Mouse (Mus musculus) embryonic fibroblast, embryonic 13.5 days (primary cell): ENCODE results near the gene Crisp2.

Source experiments
- CTCF ChIP-seq: IDR thresholded peaks from 2 replicates; pipeline ENCODE4 v1.5.1; 2011; ENCODE audit warnings: mild to moderate bottlenecking, control low read depth, low read length, moderate library complexity, borderline replicate concordance; ENCODE audit not compliant: insufficient read depth
- POLR2A ChIP-seq: IDR thresholded peaks from 2 replicates; pipeline ENCODE4 v1.6.1; 2011; ENCODE audit warnings: low read depth, mild to moderate bottlenecking, control low read depth, low read length, moderate library complexity

GRCm38 (mm10) chr17:40806550-40806949, 253 bp downstream of the Crisp2 start:
- no peak for TF ChIP-seq POLR2A
- no peak for TF ChIP-seq CTCF
